Mouse (Mus musculus) liver, adult 2 months (tissue): ENCODE data around the gene Dcaf11.

Experiments used
- CTCF ChIP-seq: fragments of 200-500 bp; IDR thresholded peaks from 2 replicates; pipeline ENCODE4 v1.5.1; 2011; ENCODE audit warnings: low read depth, low read length, control low read depth
- POLR2A ChIP-seq: fragments of 200-500 bp; IDR thresholded peaks from 2 replicates; pipeline ENCODE4 v1.6.1; 2011; ENCODE audit warnings: low read length, control low read depth; ENCODE audit not compliant: insufficient read depth; ENCODE audit errors: extremely low read depth

GRCm38 (mm10) chr14:55518897-55519296 is 40.9 kb upstream of the Dcaf11 start:
- TF ChIP-seq POLR2A = no peak
- no peak for TF ChIP-seq CTCF
